Mouse (Mus musculus) naive thymus-derived CD4-positive, alpha-beta T cell, adult 2 months (primary cell): ENCODE measurements around the gene Rab6a.

ENCODE experiments used
- DNase-seq: peaks from one replicate; pipeline ENCODE4 v3.0.0-alpha.2; 2011; ENCODE audit warnings: low read depth

Gene Rab6a

GRCm38 (mm10) chr7:100624538-100624937 is 17.3 kb downstream of the Rab6a start:
- no peak for DNase-seq

DNA sequence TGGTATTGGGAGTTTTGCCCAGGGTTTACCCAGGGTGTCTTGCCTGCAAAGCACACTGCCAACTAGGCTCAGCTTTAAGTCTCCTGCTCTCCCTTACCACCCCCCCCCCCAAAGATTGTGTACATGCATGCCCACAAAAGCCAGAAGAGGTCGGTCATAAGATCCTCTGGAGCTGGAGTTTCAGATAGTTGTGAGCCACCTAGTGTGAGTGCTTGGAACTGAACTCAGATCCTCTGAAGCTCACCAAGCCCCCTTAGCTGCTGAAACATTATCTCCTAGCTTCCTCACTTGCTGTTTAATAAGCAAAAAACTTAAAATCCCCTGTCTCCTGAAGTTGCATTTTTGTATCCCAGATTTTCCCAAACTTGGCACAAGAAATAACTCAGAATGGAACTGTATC is 30.4 kb downstream of the Rab6a start:
- peak; percentile 59 for DNase-seq

GRCm38 (mm10) chr7:100642413-100642812 is 35.2 kb downstream of the Rab6a start:
- DNase-seq = no peak

DNA sequence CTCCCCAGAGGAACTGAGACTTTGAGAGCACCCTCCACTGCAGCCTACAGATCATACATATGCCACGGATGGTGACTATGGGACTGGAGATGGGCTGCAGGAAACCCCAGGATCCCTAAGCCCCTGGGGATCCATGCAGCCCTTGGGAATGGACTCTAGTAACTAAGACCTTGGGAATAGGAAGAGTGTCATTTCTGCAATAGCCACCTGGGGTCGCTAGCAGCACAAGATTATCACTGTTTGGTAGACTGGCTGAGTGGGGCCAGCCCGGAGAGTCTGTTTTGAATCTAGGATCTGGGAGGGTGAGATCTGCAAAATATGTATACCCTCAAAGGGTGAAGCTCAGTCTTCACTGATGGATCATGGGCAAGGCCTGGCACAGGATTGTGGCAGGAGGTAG is 37.9 kb downstream of the Rab6a start:
- DNase-seq = peak; percentile 57

DNA sequence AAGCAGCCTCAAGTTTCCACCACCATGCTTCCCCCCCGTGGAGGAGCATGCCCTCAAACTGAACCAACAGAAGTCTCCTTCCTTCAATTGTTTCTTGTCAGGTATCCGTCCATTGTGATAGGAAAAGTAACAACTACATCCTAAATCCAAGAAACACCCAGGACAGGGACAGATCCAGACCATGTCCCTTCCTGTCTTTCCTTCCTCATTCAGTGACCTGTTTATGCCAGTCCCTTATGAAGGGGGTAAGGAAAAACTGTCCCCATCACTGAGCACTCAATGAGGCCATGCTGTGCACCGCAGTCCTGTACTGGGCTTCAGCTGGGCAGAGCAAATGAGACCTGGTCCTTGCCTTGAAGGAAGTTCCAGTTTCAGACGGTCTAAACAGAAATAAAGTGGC is 41.9 kb downstream of the Rab6a start:
- no peak for DNase-seq

GRCm38 (mm10) chr7:100649826-100650225 is 42.6 kb downstream of the Rab6a start:
- no peak for DNase-seq

DNA sequence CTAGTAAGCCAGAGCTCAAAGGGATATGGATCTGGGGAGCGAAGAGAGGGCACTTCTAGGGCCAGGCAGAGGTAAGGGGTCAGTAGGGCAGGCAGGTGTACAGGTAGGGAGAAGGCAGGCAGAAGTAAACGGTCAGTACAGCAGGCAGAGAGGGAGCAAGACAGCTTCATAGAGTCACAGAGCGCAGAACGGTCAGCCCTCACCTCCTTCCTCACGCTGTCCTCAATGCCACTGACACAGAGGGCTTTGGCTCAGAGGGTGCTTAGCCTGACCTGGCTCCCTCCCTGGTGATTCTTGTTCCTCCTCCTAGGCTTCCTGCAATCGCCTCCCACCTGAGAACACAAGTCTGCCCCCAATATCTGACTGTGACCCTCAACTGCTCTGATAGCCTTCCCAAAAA is 43.2 kb downstream of the Rab6a start:
- DNase-seq = no peak

DNA sequence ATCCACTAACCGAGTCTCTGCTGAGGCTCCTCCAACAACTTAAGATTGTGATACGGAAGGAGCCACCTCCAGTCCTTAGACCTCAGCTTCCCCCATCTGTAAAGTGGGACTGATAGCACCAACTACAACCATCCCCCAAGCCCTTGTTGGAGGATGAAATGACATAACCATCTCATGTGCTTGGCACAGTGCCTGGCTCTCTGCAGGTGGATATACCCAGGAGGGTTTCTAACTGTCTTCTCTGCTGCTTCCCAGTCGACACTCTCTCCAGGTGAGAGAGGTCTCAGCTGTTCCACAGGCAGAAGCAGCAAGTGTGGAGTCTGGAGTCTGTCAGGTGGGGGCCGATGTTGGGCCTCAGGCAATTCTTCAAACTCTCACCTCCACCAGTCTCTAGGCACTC is 43.8 kb downstream of the Rab6a start:
- peak; percentile 9 for DNase-seq

DNA sequence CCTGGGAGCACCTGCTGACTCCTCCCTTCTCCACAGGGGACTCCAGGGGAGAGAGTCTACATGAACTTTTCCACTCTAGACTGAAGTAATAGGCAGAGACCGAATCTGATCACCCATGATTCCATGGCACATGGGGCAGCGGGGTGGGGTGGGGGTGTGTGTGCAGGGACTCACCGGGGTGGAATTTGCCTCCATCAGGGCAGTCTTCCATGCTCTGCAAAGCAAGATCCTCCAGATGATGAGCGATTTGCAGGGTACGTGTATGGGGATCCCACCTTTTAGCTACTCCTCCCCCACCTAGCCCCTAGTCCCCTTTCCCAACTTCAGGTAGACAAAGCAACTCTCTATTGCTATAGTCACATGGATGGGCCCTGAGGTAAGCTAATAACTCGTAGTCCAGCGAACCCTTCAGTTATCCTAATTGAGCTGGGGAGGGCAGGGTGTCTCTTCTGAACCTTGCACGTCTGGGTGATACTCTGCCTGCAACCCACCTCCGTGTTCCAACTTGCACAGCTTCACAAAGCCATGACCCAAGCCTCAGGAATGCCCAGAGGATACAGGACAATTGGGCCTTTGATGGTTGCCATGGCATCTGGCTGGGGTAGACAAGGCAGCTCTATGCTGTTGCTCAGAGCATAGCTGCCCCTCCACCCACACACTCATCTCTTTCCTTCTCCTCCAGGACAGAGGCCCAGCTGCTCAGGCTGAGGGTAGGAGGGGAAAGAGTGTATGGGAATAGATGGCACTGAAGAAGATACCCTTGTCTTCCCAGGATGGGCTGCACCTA is 46.5 kb downstream of the Rab6a start:
- no peak for DNase-seq

GRCm38 (mm10) chr7:100654441-100654840 is 47.2 kb downstream of the Rab6a start:
- no peak for DNase-seq

DNA sequence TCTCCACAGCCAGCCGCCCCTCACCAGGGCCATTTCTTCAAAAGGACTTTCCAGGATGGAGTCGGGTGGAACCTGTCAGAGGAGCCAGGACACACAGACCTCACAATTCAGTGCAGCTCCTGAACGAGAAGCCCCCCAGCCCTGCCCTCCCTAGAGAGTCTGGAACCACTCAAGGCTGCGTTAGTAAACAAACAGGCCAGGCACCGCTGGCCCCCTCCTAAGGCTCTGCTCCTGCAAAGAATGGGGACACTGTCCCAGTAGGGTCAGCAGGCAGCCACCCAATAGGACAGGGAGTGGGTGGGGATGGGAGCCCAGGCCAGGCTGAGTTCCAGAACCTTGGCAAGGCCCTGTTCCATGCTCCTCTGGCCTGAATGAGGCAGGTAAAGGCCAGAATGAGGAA is 49.5 kb downstream of the Rab6a start:
- no peak for DNase-seq

- no peak for DNase-seq
Observed at GRCm38 (mm10) chr7:100658093-100658578, 50.9 kb downstream of the Rab6a start.

- DNase-seq = no peak
Observed at GRCm38 (mm10) chr7:100661264-100661663, 54.1 kb downstream of the Rab6a start.

- DNase-seq = no peak
Observed at GRCm38 (mm10) chr7:100662231-100662630, 55.0 kb downstream of the Rab6a start, which contains the start of gene Plekhb1. Gene Plekhb1 (minus strand): TSS chr7:100662414.

GRCm38 (mm10) chr7:100663190-100663589 is 56.0 kb downstream of the Rab6a start:
- DNase-seq = peak; percentile 85

GRCm38 (mm10) chr7:100663729-100664304 is 56.6 kb downstream of the Rab6a start:
- DNase-seq = no peak

- DNase-seq = no peak
Observed at GRCm38 (mm10) chr7:100670646-100671045, 63.4 kb downstream of the Rab6a start.

- no peak for DNase-seq
Observed at GRCm38 (mm10) chr7:100673452-100673851, 66.2 kb downstream of the Rab6a start.

DNA sequence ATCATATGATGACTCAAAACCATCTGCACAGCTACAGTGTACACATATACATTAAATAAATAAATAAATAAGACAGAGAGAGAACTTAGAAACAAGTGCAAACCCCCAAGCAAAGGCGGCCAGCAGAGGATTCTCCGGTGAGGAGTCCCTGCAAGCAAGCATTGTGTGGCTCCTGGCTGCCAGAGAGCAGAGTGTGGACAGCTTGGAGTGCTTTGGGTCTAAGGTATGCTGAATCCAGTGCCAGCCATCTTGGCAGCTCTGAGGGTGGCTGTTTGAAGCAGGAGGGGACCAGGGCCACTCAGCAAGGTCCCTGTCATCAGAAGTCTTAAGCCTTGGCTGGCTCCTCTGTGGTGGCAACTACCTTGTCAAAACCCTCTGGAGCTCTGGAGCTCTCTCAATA is 67.7 kb downstream of the Rab6a start:
- DNase-seq = no peak

GRCm38 (mm10) chr7:100678052-100678451 is 70.8 kb downstream of the Rab6a start:
- DNase-seq = no peak

DNA sequence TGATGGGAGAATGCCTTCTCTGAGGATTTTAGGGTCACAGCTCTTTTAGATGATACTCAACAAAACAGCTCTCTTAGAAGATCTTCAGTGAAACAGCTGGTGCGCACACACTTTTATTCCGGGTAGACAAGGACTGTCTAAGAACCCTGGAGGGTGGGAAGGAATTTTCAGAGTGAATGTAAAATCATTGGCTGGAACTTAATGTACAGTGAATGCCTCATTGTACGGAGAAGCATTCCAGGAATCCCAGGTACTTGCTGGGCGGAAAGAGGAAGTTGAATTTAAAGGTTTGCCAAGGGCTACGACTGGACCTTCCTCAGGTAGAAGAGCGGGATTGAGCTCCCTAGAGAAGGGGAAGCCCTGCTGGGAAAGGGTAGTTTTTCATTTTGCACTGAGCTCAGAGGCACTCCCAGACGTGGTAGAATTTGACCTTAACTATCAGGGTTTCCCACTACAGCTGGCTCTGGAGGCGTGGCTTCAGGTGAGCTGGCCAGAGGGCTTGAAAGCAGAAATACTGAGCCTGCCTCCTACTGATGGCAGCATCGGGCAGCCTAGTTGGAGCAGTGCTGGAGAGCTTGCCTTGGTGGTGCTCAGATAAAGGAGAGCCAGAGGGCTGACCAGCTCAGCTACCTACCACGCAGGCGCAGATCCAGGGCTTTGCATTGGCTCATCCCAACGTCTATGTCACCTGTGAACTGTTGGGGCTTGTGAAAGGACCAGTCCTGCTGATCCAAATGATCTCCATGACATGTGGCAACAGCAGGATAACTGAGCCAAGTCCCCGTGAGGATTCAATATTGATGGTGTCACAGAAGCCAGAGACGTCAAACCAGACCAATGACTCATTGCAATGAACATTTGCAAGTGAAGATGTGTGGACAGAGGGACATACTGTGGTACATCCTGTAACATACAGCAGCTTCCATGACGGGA is 72.0 kb downstream of the Rab6a start:
- DNase-seq = no peak

GRCm38 (mm10) chr7:100681132-100681531 is 73.9 kb downstream of the Rab6a start:
- DNase-seq = no peak
